Mouse (Mus musculus) hindbrain, embryonic 13.5 days (tissue): ENCODE measurements around the gene Pcdh7. TPM values are rescaled to one million over a fixed set of nuclear protein-coding genes. Genes with fewer than 3 reads are reported as not detected.

Source experiments
- ATAC-seq: fragments of 200-750 bp; cut with Nextera tagmentation; 2 replicates; pipeline ENCODE4 v1.8.0; 2017; ENCODE audit warnings: moderate TSS enrichment; ENCODE audit not compliant: low FRiP score
- H3K27ac ChIP-seq: fragments of 300-500 bp; sonication (generic); 2 replicates; pipeline ENCODE4 v1.5.1; 2015; ENCODE audit warnings: inconsistent platforms, mild to moderate bottlenecking, moderate library complexity
- H3K27me3 ChIP-seq: fragments of 300-500 bp; sonication (generic); 2 replicates; pipeline ENCODE4 v1.6.1; 2015; ENCODE audit warnings: mild to moderate bottlenecking, inconsistent platforms
- H3K36me3 ChIP-seq: fragments of 300-500 bp; sonication (generic); 2 replicates; pipeline ENCODE4 v1.6.1; 2015; ENCODE audit warnings: mild to moderate bottlenecking, inconsistent platforms
- H3K4me1 ChIP-seq: fragments of 300-500 bp; sonication (generic); replicated peaks from 2 replicates; pipeline ENCODE4 v1.6.1; 2015; ENCODE audit warnings: inconsistent platforms
- H3K4me2 ChIP-seq: fragments of 300-500 bp; sonication (generic); 2 replicates; pipeline ENCODE4 v1.6.1; 2015; ENCODE audit warnings: inconsistent platforms, mild to moderate bottlenecking, moderate library complexity
- H3K4me3 ChIP-seq: fragments of 300-500 bp; sonication (generic); 2 replicates; pipeline ENCODE4 v1.5.1; 2015; ENCODE audit warnings: mild to moderate bottlenecking, inconsistent platforms
- H3K9ac ChIP-seq: fragments of 300-500 bp; sonication (generic); 2 replicates; pipeline ENCODE4 v1.6.1; 2015; ENCODE audit warnings: mild to moderate bottlenecking, inconsistent platforms
- H3K9me3 ChIP-seq: fragments of 300-500 bp; sonication (generic); 2 replicates; pipeline ENCODE4 v1.6.1; 2016; ENCODE audit warnings: inconsistent platforms
- WGBS: fragments of 180-500 bp; shearing (Covaris S2); methylation state at CpG from one replicate; pipeline ENCODE4 v1.1.7; 2015; 5-methylcytosine and 5-hydroxymethylcytosine counted together
- polyA plus RNA-seq: library from polyadenylated mRNA; unstranded; fragments of >200 nt; fragmentation: Nextera tagmentation; extraction: Ambion mirVana; gene quantifications from 2 replicates; pipeline ENCODE4 v1.2.1, GENCODE M21; 2015

Pcdh7 gene
- polyA plus RNA-seq, 1 experiment from 2014 or later: 20.0 TPM

DNA sequence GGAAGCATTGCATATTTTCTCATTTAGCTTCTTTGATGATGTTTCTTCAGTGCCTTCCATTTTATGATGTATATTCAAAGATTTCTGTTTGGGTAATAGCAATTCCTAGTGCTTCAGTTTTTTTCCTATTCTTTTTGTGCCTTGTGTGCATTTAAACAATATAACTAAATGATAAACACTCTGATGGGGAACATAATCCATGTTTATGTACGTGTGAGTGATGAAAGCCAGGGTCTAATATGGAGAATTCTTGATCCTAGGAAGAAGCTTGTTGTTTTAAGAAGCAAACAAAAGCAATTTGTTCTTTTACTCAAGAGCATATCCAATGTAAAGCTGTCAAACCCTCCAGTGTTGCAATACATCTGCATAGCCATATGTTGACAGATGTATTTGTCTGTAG, 153.0 kb downstream of the Pcdh7 start:
- Histone ChIP-seq H3K9me3 (no peaks in the 10 kb centered on the region), H3K27ac (no peak overlapping the region), H3K4me3 (no peak overlapping the region), H3K4me1 (peaks cover 3% of the 10 kb centered on the region; the same call in 1 of the 2 replicates), H3K27me3 (no peaks in the 10 kb centered on the region), H3K9ac (no peak overlapping the region), H3K36me3 (no peaks in the 10 kb centered on the region), H3K4me2 (no peak overlapping the region)
- no peak for ATAC-seq
- WGBS: 70% methylated on average over 1 of the region's 1 CpGs

DNA sequence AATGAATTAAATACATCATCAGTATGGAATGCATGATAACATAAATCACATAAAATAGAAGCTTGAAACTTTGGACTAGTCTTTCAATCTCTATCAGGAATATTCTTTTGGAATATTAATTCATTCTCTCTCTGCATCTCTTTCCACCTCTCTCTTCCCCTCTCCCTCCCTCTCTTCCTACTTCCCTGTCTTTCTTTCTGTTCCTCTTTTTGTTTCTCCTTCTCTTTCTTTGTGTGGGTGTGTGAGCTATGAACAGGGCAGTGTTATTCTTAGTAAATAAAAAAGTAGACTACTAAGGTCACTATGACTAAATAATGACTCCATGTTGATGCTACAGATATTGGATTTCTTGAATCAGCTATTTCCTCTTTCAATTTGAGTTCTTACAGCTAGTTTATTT, 167.2 kb downstream of the Pcdh7 start:
- Histone ChIP-seq H3K9me3 (no peaks in the 10 kb centered on the region), H3K4me3 (no peak overlapping the region), H3K36me3 (no peaks in the 10 kb centered on the region), H3K9ac (no peak overlapping the region), H3K4me1 (no peaks in the 10 kb centered on the region), H3K4me2 (no peak overlapping the region), H3K27me3 (no peaks in the 10 kb centered on the region), H3K27ac (no peak overlapping the region)
- ATAC-seq: no peak

DNA sequence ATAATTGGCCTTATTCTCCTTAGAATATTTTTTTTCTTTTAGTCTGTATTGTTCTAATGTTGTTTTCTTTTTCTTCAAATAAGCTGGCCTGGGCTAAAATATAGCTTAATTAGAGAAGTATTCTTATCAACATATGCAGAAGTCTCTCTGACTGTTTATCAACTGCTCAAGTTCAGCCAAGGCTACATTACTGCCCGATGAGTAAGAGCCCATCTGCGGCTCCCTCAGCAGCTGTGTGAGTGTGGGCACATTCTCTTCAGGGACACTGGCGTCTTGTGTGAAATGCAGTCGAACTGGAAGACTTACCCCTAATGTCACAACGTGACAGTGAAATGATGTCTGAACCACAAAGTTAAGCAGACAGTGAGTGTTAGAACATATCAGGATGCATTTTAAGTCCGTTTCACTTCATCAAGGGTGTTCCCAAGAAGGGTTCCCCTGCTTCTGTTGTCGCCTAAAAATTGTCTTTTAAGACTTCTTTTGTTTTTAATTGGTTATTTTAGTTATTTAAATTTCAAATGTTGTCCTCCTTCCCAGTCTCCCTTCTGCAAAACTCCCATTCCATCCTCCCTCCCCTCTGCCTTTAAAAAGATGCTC, 181.3 kb downstream of the Pcdh7 start:
- WGBS: 83% methylated on average over 7 of the region's 7 CpGs
- no peak for ATAC-seq
- Histone ChIP-seq H3K27me3 (no peaks in the 10 kb centered on the region), H3K9me3 (no peaks in the 10 kb centered on the region), H3K4me1 (no peaks in the 10 kb centered on the region), H3K27ac (no peak overlapping the region), H3K4me3 (no peak overlapping the region), H3K4me2 (no peak overlapping the region), H3K36me3 (no peaks in the 10 kb centered on the region), H3K9ac (no peak overlapping the region)

DNA sequence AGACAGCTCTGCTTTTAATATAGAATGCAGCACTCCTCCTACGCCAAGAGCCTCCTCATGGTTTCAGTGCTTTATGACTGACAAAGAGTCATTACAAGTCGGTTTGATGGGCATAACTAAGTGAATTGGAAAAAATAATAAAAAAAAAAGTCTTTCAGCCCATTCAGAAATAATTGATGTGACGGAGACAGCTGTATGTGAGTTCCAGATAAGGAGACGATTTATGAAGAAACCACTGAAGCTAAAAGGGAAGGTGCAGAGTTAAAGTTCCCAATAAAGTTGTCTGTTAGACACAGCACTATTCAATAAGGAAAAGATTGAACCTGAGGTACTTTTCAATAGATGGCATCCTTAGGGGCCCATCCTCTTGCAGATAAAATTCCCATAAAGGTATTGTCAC, 189.5 kb downstream of the Pcdh7 start:
- Histone ChIP-seq H3K4me3 (no peak overlapping the region), H3K4me2 (no peak overlapping the region), H3K9ac (no peak overlapping the region), H3K9me3 (no peaks in the 10 kb centered on the region), H3K4me1 (no peaks in the 10 kb centered on the region), H3K36me3 (no peaks in the 10 kb centered on the region), H3K27me3 (no peaks in the 10 kb centered on the region), H3K27ac (no peak overlapping the region)
- ATAC-seq: no peak
- WGBS: 77% methylated on average over 4 of the region's 4 CpGs

DNA sequence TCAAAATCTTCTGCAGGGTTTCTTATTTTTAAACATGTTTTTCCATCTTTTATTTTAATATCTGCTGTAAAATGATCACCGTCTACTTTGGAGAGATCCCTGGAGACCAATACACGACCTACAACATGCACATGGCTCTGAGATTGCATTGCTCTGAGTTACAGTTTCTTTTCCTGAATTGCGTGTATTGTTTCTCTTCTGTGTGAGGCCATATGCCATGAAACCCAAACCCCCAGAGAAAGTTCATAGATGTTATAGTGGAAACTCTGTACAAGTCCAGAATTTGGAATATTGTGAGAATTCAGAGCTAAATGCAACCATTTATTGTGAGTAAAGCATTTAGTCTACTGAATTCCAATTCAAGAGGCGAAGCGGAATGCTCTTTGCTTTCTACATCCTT, 203.4 kb downstream of the Pcdh7 start:
- WGBS: 79% methylated on average over 5 of the region's 5 CpGs
- no peaks in the 10 kb centered on the region for H3K4me1 ChIP-seq
- no peak overlapping the region for H3K4me2 ChIP-seq
- no peak overlapping the region for H3K4me3 ChIP-seq
- H3K9ac ChIP-seq: no peak overlapping the region
- H3K27ac ChIP-seq: no peak overlapping the region
- ATAC-seq: no peak
- H3K9me3 ChIP-seq: no peaks in the 10 kb centered on the region
- no peaks in the 10 kb centered on the region for H3K36me3 ChIP-seq
- H3K27me3 ChIP-seq: no peaks in the 10 kb centered on the region

DNA sequence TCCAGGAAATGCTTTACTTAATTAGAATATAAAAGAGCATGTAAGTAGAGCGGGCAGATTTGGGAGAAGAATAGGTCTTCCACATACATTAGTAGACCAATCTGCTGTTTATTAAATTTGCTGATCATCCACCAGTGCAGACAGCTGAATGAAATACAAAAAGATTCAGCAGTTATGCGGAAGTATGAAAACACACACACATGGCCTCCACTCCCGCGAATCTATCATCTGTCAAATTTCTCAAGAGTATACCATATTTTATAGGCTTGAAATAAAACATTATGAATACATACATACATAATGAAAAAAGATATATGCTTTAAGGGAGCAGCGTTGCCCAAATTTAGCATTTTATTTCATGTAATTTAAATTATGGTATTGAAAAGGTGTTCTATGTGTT, 213.6 kb downstream of the Pcdh7 start:
- Histone ChIP-seq H3K4me1 (peaks cover 3% of the 10 kb centered on the region; the same call in 1 of the 2 replicates), H3K27ac (no peak overlapping the region), H3K9me3 (no peaks in the 10 kb centered on the region), H3K9ac (no peak overlapping the region), H3K36me3 (no peaks in the 10 kb centered on the region), H3K4me2 (no peak overlapping the region), H3K4me3 (no peak overlapping the region), H3K27me3 (no peaks in the 10 kb centered on the region)
- ATAC-seq: no peak
- WGBS: 84% methylated on average over 5 of the region's 5 CpGs

- H3K4me3 ChIP-seq: no peak overlapping the region
- 95% methylated on average over 5 of the region's 5 CpGs for WGBS
- ATAC-seq: no peak
- H3K4me2 ChIP-seq: no peak overlapping the region
- no peak overlapping the region for H3K9ac ChIP-seq
- H3K9me3 ChIP-seq: no peaks in the 10 kb centered on the region
- H3K27ac ChIP-seq: no peak overlapping the region
- H3K27me3 ChIP-seq: no peaks in the 10 kb centered on the region
- peaks cover 3% of the 10 kb centered on the region; the same call in 1 of the 2 replicates for H3K4me1 ChIP-seq
- no peaks in the 10 kb centered on the region for H3K36me3 ChIP-seq
Observed at GRCm38 (mm10) chr5:57931738-57932137, 214.0 kb downstream of the Pcdh7 start.

- Histone ChIP-seq H3K27ac (no peak overlapping the region), H3K9me3 (no peaks in the 10 kb centered on the region), H3K9ac (no peak overlapping the region), H3K27me3 (no peaks in the 10 kb centered on the region), H3K4me3 (no peak overlapping the region), H3K4me1 (no peaks in the 10 kb centered on the region), H3K36me3 (no peaks in the 10 kb centered on the region), H3K4me2 (no peak overlapping the region)
- ATAC-seq: no peak
- WGBS: 92% methylated on average over 2 of the region's 2 CpGs
Observed at GRCm38 (mm10) chr5:57934666-57935065, 216.9 kb downstream of the Pcdh7 start.

GRCm38 (mm10) chr5:57940457-57940856, 222.7 kb downstream of the Pcdh7 start:
- Histone ChIP-seq H3K4me2 (no peak overlapping the region), H3K4me3 (no peak overlapping the region), H3K27me3 (no peaks in the 10 kb centered on the region), H3K27ac (no peak overlapping the region), H3K9me3 (no peaks in the 10 kb centered on the region), H3K36me3 (no peaks in the 10 kb centered on the region), H3K4me1 (no peaks in the 10 kb centered on the region), H3K9ac (no peak overlapping the region)
- ATAC-seq: no peak
- 84% methylated on average over 3 of the region's 3 CpGs for WGBS

- Histone ChIP-seq H3K4me2 (no peak overlapping the region), H3K9me3 (no peaks in the 10 kb centered on the region), H3K27me3 (no peaks in the 10 kb centered on the region), H3K4me3 (no peak overlapping the region), H3K4me1 (no peaks in the 10 kb centered on the region), H3K9ac (no peak overlapping the region), H3K36me3 (no peaks in the 10 kb centered on the region), H3K27ac (no peak overlapping the region)
- 92% methylated on average over 2 of the region's 2 CpGs for WGBS
- ATAC-seq: no peak
Observed at GRCm38 (mm10) chr5:57943176-57943575, 225.4 kb downstream of the Pcdh7 start.

DNA sequence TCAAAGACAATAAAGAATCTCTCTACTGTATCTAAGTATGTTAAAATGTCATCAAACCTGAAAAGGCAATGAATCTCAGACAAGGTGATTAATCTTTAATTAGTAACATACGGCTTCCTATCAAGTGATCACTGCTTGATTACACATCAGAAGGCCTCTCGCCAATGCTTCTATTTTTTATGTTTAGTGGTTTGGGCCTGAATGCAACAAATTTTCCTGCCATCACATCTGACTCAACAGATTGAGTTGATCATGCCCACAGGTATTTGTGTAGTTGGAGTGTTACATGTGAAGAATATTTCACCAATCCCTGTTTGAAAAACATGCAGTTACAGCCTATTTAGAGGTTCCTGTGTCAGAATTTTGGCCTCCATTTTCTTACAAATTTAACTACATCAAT, 225.8 kb downstream of the Pcdh7 start:
- ATAC-seq: no peak
- Histone ChIP-seq H3K4me3 (no peak overlapping the region), H3K36me3 (no peaks in the 10 kb centered on the region), H3K27ac (no peak overlapping the region), H3K4me2 (no peak overlapping the region), H3K27me3 (no peaks in the 10 kb centered on the region), H3K4me1 (no peaks in the 10 kb centered on the region), H3K9me3 (no peaks in the 10 kb centered on the region), H3K9ac (no peak overlapping the region)
- WGBS: 77% methylated on average over 2 of the region's 2 CpGs

- no peak overlapping the region for H3K27ac ChIP-seq
- ATAC-seq: no peak
- no peak overlapping the region for H3K4me3 ChIP-seq
- no peak overlapping the region for H3K4me2 ChIP-seq
- H3K9me3 ChIP-seq: no peaks in the 10 kb centered on the region
- no peaks in the 10 kb centered on the region for H3K4me1 ChIP-seq
- H3K9ac ChIP-seq: no peak overlapping the region
- H3K36me3 ChIP-seq: no peaks in the 10 kb centered on the region
- no peaks in the 10 kb centered on the region for H3K27me3 ChIP-seq
- 49% methylated on average over 3 of the region's 3 CpGs for WGBS
Observed at GRCm38 (mm10) chr5:57945419-57945818, 227.7 kb downstream of the Pcdh7 start.

DNA sequence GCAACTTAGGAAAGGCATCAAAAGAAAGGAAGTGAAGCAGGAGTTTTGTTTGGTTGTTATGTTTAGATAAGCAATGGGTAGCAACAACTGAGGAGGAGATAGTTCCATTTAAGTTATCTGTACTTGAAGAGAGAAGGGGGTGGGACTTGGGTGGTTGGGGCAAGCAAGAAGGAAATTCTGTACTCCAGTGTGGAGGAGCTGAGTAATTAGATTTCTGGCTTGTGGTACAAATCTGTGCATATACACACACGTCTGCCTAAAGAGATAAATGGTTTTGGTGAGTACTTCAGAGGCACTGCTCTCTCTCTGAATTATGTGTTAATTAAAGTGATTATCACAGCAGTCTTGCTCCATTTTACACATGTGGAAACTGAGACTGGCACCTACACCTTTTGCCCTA, 241.6 kb downstream of the Pcdh7 start:
- no peak for ATAC-seq
- no peaks in the 10 kb centered on the region for H3K36me3 ChIP-seq
- H3K4me1 ChIP-seq: no peaks in the 10 kb centered on the region
- H3K4me2 ChIP-seq: no peak overlapping the region
- no peak overlapping the region for H3K9ac ChIP-seq
- no peak overlapping the region for H3K4me3 ChIP-seq
- no peaks in the 10 kb centered on the region for H3K9me3 ChIP-seq
- WGBS: 71% methylated on average over 1 of the region's 1 CpGs
- no peak overlapping the region for H3K27ac ChIP-seq
- H3K27me3 ChIP-seq: no peaks in the 10 kb centered on the region
